Mouse (Mus musculus) thymus, postnatal 25 days (tissue): ENCODE results near the gene Jmy.

ENCODE experiments used
- DNase-seq: peaks from one replicate; pipeline ENCODE4 v3.0.0; 2022

Jmy gene

GRCm38 (mm10) chr13:93458616-93459015 is 41.0 kb downstream of the Jmy start:
- DNase-seq = no peak

GRCm38 (mm10) chr13:93453275-93453674 is 46.3 kb downstream of the Jmy start:
- no peak for DNase-seq

- DNase-seq = no peak
Measured at GRCm38 (mm10) chr13:93440167-93440566, 59.4 kb downstream of the Jmy start.

- DNase-seq = no peak
Measured at GRCm38 (mm10) chr13:93429205-93429604, 70.4 kb downstream of the Jmy start.

GRCm38 (mm10) chr13:93427920-93428876 is 71.4 kb downstream of the Jmy start:
- no peak for DNase-seq

GRCm38 (mm10) chr13:93423224-93423623 is 76.4 kb downstream of the Jmy start:
- DNase-seq = no peak

GRCm38 (mm10) chr13:93419779-93420178 is 79.8 kb downstream of the Jmy start:
- DNase-seq = no peak

- DNase-seq = no peak
Measured at GRCm38 (mm10) chr13:93418292-93418691, 81.3 kb downstream of the Jmy start.

GRCm38 (mm10) chr13:93415055-93415454 is 84.6 kb downstream of the Jmy start:
- no peak for DNase-seq

GRCm38 (mm10) chr13:93410343-93410742 is 89.3 kb downstream of the Jmy start:
- DNase-seq = no peak

- no peak for DNase-seq
Measured at GRCm38 (mm10) chr13:93406855-93407254, 92.8 kb downstream of the Jmy start.

- no peak for DNase-seq
Measured at GRCm38 (mm10) chr13:93401947-93402346, 97.7 kb downstream of the Jmy start.

GRCm38 (mm10) chr13:93399710-93400216 is 99.8 kb downstream of the Jmy start:
- DNase-seq = no peak

GRCm38 (mm10) chr13:93389242-93389625 is 110.4 kb downstream of the Jmy start:
- DNase-seq = no peak

- no peak for DNase-seq
Measured at GRCm38 (mm10) chr13:93388594-93389241, 110.9 kb downstream of the Jmy start.

GRCm38 (mm10) chr13:93387440-93387839 is 112.2 kb downstream of the Jmy start:
- no peak for DNase-seq

GRCm38 (mm10) chr13:93385147-93385546 is 114.5 kb downstream of the Jmy start:
- no peak for DNase-seq

GRCm38 (mm10) chr13:93384481-93384880 is 115.1 kb downstream of the Jmy start:
- no peak for DNase-seq

- no peak for DNase-seq
Measured at GRCm38 (mm10) chr13:93383620-93384019, 116.0 kb downstream of the Jmy start.

- no peak for DNase-seq
Measured at GRCm38 (mm10) chr13:93383092-93383491, 116.5 kb downstream of the Jmy start.

GRCm38 (mm10) chr13:93381301-93381700 is 118.3 kb downstream of the Jmy start:
- no peak for DNase-seq

GRCm38 (mm10) chr13:93380399-93381063 is 119.1 kb downstream of the Jmy start:
- no peak for DNase-seq
